Mouse (Mus musculus): ENCODE data around the gene Tfap2a. TPM values are rescaled to one million over a fixed set of nuclear protein-coding genes. Genes with fewer than 3 reads are reported as not detected.

Tfap2a gene
- polyA plus RNA-seq, 1 experiment from 2014 or later = 9.1 TPM

DNA sequence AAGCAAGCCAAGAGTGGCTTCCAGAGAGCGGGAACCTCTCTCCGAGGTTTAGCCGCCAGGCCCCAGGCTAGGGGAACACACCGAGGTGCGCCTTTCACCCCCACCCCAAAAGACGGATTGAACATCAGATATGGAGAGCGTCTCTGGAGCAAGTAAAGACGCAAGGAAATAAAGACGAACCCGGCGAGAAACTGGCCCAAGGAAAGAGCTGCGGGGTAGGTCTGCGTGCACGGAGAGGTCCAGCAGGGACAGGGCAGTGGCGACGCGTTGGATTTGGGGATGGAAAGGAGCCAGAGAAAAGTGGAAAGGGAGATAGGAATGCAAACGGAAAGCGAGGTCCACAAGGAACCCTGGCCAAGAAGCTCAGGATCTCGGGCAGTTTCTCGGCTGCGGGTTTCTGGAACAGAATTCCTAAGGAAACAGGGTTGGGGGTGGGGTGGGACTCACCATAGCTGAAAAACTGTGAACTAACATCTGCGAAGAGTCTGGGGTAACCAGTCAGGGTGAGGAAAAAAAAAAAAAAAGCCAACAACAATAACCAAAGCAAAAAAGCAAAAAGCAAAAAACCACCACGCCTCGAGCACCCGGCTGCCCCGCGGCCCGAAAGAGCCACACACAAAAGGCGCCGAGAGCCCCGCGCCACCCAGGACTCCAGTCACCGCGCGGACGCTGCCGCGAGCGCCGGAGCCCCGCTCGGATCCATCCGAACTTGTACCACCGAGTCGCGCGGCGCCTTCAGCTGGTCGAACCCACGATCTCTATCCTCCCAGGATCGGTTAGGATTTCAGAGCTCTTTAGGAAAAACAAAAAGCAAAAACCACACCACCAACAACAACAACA, 8.4 kb downstream of the Tfap2a start:
- no peak for ATAC-seq (ENCODE audit: low read depth)
- no peaks in the 10 kb centered on the region for H3K9me3 ChIP-seq (ENCODE audit: control insufficient read depth, low read length)
- WGBS = under 1% methylated on average over 52 of the region's 52 CpGs
- peak overlapping the region; percentile 46 for H3K4me3 ChIP-seq (ENCODE audit: low read depth, low read length)
- H3K4me1 ChIP-seq (ENCODE audit: control insufficient read depth, insufficient read depth, low read length) = no peaks in the 10 kb centered on the region
- peak overlapping the region; percentile 71 for H3K9ac ChIP-seq (replicated peaks; ENCODE audit: low read depth, low read length)
- H3K36me3 ChIP-seq (ENCODE audit: control insufficient read depth, insufficient read depth, low read length) = no peaks in the 10 kb centered on the region
- peak overlapping the region; percentile 55 for H3K4me2 ChIP-seq (ENCODE audit: low read depth, low read length)
- peak overlapping the region; percentile 89 for H3K27ac ChIP-seq (ENCODE audit: low read depth, low read length)
- H3K27me3 ChIP-seq (ENCODE audit: control insufficient read depth, insufficient read depth, low read length) = peaks cover 8% of the 10 kb centered on the region

DNA sequence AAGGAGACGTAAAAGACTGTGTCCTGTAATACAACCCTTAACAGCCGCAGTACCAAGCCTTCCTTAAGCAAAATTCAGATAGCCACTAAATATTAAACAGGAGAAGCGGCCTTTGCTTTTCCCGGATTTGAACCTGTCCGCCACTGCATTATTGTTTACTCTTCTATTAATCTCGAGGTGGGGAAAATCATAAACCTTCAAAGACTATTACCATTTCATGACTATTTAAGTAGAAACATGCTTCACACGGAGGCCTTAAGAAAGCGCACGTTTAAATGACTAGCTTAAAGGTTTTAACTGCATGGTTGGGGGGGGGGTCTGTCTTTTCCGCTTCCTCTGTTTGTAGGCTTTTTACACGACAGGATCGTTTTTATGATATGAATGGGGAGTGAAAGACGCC, 9.1 kb downstream of the Tfap2a start:
- no peaks in the 10 kb centered on the region for H3K9me3 ChIP-seq (ENCODE audit: control insufficient read depth, low read length)
- H3K9ac ChIP-seq (replicated peaks; ENCODE audit: low read depth, low read length) = peak overlapping the region; percentile 71
- H3K27ac ChIP-seq (ENCODE audit: low read depth, low read length) = peak overlapping the region; percentile 89
- H3K4me3 ChIP-seq (ENCODE audit: low read depth, low read length) = peak overlapping the region; percentile 46
- 4% methylated on average over 13 of the region's 13 CpGs for WGBS
- H3K27me3 ChIP-seq (ENCODE audit: control insufficient read depth, insufficient read depth, low read length) = peaks cover 9% of the 10 kb centered on the region
- no peaks in the 10 kb centered on the region for H3K36me3 ChIP-seq (ENCODE audit: control insufficient read depth, insufficient read depth, low read length)
- no peak for ATAC-seq (ENCODE audit: low read depth)
- peak overlapping the region; percentile 55; the same call in 1 of the 2 replicates for H3K4me2 ChIP-seq (ENCODE audit: low read depth, low read length)
- H3K4me1 ChIP-seq (ENCODE audit: control insufficient read depth, insufficient read depth, low read length) = no peaks in the 10 kb centered on the region

GRCm38 (mm10) chr13:40728626-40728990, 9.6 kb downstream of the Tfap2a start:
- Histone ChIP-seq H3K27ac (ENCODE audit: low read depth, low read length) (peak overlapping the region; percentile 89; the same call in 1 of the 2 replicates), H3K36me3 (ENCODE audit: control insufficient read depth, insufficient read depth, low read length) (no peaks in the 10 kb centered on the region), H3K4me3 (ENCODE audit: low read depth, low read length) (peak overlapping the region; percentile 46), H3K4me1 (ENCODE audit: control insufficient read depth, insufficient read depth, low read length) (no peaks in the 10 kb centered on the region; the same call in 1 of the 2 replicates), H3K9ac (replicated peaks; ENCODE audit: low read depth, low read length) (peak overlapping the region; percentile 71), H3K9me3 (ENCODE audit: control insufficient read depth, low read length) (no peaks in the 10 kb centered on the region), H3K27me3 (ENCODE audit: control insufficient read depth, insufficient read depth, low read length) (peaks cover 9% of the 10 kb centered on the region), H3K4me2 (ENCODE audit: low read depth, low read length) (peak overlapping the region; percentile 44)
- no peak for ATAC-seq (ENCODE audit: low read depth)
- 2% methylated on average over 15 of the region's 15 CpGs for WGBS

DNA sequence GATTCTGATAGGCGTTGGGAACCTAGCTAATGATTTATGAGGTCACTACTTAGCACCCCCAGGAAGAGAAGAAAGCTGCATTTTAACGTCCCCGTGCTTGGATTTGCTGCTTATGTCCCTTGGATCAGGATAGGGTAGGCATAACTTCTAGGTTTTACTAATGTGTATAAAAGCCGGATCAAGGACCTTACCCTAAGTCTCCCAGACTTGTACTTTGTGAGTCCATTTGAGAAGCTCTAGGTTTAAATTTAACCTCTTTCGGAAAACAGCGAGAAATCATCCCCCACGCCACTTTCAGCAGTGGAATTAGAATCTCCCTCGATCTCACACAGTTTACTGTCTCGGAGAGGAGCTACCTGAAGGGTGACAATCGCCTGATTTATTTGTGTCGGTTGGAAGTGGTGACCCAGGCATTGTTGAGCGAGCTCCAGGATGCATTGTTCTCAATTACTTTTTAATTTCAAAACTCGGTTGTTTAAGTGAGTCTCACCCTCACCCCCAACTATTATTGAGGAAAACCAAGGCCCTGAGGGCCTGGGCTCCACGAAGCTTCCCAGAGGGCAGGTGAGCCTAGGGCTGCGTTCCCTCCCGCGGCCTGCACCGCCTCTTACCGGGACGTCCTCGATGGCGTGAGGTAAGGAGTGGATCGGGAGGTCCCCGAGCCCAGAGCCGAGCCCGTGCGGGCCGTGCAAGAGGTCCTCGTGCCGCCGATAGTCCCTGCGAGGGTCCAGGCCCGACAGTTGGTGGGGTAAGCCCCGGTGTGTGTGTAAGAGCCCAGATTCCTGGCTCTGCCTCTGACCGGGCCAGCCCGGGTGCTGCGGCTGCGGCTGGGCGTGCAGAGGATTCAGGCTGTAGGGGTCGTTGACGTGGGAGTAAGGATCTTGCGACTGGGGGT, 10.2 kb downstream of the Tfap2a start:
- Histone ChIP-seq H3K4me1 (ENCODE audit: control insufficient read depth, insufficient read depth, low read length) (peaks cover 3% of the 10 kb centered on the region; the same call in 1 of the 2 replicates), H3K27ac (ENCODE audit: low read depth, low read length) (peak overlapping the region; percentile 58), H3K9ac (replicated peaks; ENCODE audit: low read depth, low read length) (peak overlapping the region; percentile 71), H3K4me2 (ENCODE audit: low read depth, low read length) (peak overlapping the region; percentile 44), H3K27me3 (ENCODE audit: control insufficient read depth, insufficient read depth, low read length) (peaks cover 4% of the 10 kb centered on the region; the same call in 1 of the 2 replicates), H3K4me3 (ENCODE audit: low read depth, low read length) (peak overlapping the region; percentile 46), H3K36me3 (ENCODE audit: control insufficient read depth, insufficient read depth, low read length) (no peaks in the 10 kb centered on the region), H3K9me3 (ENCODE audit: control insufficient read depth, low read length) (no peaks in the 10 kb centered on the region)
- no peak for ATAC-seq (ENCODE audit: low read depth)
- under 1% methylated on average over 42 of the region's 42 CpGs for WGBS

- Histone ChIP-seq H3K4me1 (ENCODE audit: control insufficient read depth, insufficient read depth, low read length) (peaks cover 3% of the 10 kb centered on the region; the same call in 1 of the 2 replicates), H3K9me3 (ENCODE audit: control insufficient read depth, low read length) (no peaks in the 10 kb centered on the region), H3K27ac (ENCODE audit: low read depth, low read length) (no peak overlapping the region), H3K4me2 (ENCODE audit: low read depth, low read length) (peak overlapping the region; percentile 33), H3K36me3 (ENCODE audit: control insufficient read depth, insufficient read depth, low read length) (no peaks in the 10 kb centered on the region), H3K9ac (replicated peaks; ENCODE audit: low read depth, low read length) (no peak overlapping the region), H3K4me3 (ENCODE audit: low read depth, low read length) (peak overlapping the region; percentile 3; the same call in 1 of the 2 replicates), H3K27me3 (ENCODE audit: control insufficient read depth, insufficient read depth, low read length) (peaks cover 4% of the 10 kb centered on the region; the same call in 1 of the 2 replicates)
- whole genome bisulfite sequencing = under 1% methylated on average over 7 of the region's 7 CpGs
- ATAC-seq (ENCODE audit: low read depth) = no peak
Observed at GRCm38 (mm10) chr13:40725924-40726323, 12.3 kb downstream of the Tfap2a start.

DNA sequence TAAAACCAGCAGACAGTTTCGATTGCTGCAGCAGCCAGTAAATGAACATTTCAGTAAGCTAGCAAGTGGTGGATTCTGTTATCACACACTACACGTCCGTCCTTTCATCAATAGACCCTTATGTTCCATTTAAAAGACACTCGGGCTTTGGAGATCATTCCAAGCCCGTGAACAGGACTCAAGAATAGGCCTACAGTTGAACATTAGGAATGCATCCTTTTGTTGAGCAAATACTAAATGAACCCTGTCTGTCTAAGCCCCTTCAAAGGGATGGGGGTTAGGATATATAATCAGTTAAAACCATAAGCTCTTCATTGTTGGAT, 14.6 kb downstream of the Tfap2a start:
- no peak for ATAC-seq (ENCODE audit: low read depth)
- Histone ChIP-seq H3K27ac (ENCODE audit: low read depth, low read length) (peak overlapping the region; percentile 75), H3K4me1 (ENCODE audit: control insufficient read depth, insufficient read depth, low read length) (peaks cover 3% of the 10 kb centered on the region; the same call in 1 of the 2 replicates), H3K4me3 (ENCODE audit: low read depth, low read length) (peak overlapping the region; percentile 39), H3K36me3 (ENCODE audit: control insufficient read depth, insufficient read depth, low read length) (no peaks in the 10 kb centered on the region), H3K27me3 (ENCODE audit: control insufficient read depth, insufficient read depth, low read length) (peaks cover 15% of the 10 kb centered on the region), H3K4me2 (ENCODE audit: low read depth, low read length) (peak overlapping the region; percentile 75), H3K9me3 (ENCODE audit: control insufficient read depth, low read length) (no peaks in the 10 kb centered on the region), H3K9ac (replicated peaks; ENCODE audit: low read depth, low read length) (peak overlapping the region; percentile 47)
- 5% methylated on average over 5 of the region's 5 CpGs for WGBS

DNA sequence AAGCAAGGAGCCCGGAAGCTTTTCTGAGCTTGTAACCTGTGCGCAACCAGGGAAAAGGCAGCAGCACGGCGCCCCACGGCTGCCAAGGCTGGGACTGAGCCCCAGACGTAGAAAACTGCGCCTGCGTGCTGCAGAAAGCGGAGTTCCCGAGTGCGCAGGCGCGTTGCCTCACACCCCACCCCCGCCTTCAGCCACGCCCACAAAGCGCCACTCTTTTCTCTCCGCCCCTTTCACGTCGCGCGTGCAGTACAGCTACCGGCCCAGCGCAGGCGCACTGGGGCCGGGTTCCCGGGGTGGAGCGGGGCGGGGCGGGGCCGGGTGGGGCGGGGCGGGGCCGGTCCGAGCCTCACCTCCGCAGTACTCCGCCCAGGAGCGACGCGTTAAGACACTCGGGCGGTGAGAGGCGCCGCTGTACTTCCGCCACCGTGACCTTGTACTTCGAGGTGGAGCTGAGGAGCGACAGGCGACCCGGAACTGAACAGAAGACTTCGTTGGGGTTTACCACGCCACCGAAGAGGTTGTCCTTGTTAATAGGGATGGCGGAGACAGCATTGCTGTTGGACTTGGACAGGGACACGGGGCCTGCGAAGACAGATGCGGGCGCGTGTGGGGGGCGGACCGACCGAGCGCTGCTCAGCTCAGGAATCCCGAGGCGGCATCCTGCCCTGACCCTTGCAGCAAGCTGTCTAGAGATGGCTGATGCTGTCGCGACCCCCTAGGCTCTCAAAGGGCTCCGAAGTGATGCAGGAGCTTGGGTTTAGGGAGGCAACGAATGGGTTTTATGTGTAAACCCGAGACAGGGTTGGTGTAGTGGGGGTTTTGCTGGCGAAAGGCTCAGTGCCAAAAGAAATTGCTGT, 15.2 kb downstream of the Tfap2a start:
- H3K36me3 ChIP-seq (ENCODE audit: control insufficient read depth, insufficient read depth, low read length) = no peaks in the 10 kb centered on the region
- peak overlapping the region; percentile 39 for H3K4me3 ChIP-seq (ENCODE audit: low read depth, low read length)
- H3K4me1 ChIP-seq (ENCODE audit: control insufficient read depth, insufficient read depth, low read length) = peaks cover 3% of the 10 kb centered on the region; the same call in 1 of the 2 replicates
- peak overlapping the region; percentile 75 for H3K4me2 ChIP-seq (ENCODE audit: low read depth, low read length)
- peaks cover 16% of the 10 kb centered on the region for H3K27me3 ChIP-seq (ENCODE audit: control insufficient read depth, insufficient read depth, low read length)
- under 1% methylated on average over 67 of the region's 70 CpGs for WGBS
- peak overlapping the region; percentile 75 for H3K27ac ChIP-seq (ENCODE audit: low read depth, low read length)
- ATAC-seq (ENCODE audit: low read depth) = peak; percentile 95
- H3K9ac ChIP-seq (replicated peaks; ENCODE audit: low read depth, low read length) = peak overlapping the region; percentile 47
- H3K9me3 ChIP-seq (ENCODE audit: control insufficient read depth, low read length) = no peaks in the 10 kb centered on the region

DNA sequence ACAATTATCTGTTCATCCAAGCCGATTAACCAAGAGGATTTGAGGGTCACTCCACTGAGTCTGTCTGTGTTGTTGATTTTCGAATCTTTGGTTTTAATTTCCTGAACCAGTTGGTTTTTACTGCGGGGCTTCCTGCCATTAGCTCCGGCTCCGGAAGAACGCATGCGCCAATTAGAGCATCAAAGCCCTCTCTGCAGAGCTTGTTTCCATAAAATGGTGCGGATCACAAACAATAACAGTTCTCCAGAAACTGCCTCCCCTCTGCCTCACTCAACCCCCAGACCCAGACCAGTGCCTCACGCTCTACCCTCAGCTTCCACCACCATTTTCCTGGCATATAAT, 18.5 kb downstream of the Tfap2a start:
- H3K9me3 ChIP-seq (ENCODE audit: control insufficient read depth, low read length) = no peaks in the 10 kb centered on the region
- 11% methylated on average over 9 of the region's 9 CpGs for WGBS
- H3K4me1 ChIP-seq (ENCODE audit: control insufficient read depth, insufficient read depth, low read length) = peaks cover 3% of the 10 kb centered on the region; the same call in 1 of the 2 replicates
- H3K4me2 ChIP-seq (ENCODE audit: low read depth, low read length) = peak overlapping the region; percentile 16; the same call in 1 of the 2 replicates
- no peak overlapping the region for H3K27ac ChIP-seq (ENCODE audit: low read depth, low read length)
- no peak overlapping the region for H3K9ac ChIP-seq (replicated peaks; ENCODE audit: low read depth, low read length)
- no peaks in the 10 kb centered on the region for H3K36me3 ChIP-seq (ENCODE audit: control insufficient read depth, insufficient read depth, low read length)
- no peak overlapping the region for H3K4me3 ChIP-seq (ENCODE audit: low read depth, low read length)
- no peak for ATAC-seq (ENCODE audit: low read depth)
- H3K27me3 ChIP-seq (ENCODE audit: control insufficient read depth, insufficient read depth, low read length) = peaks cover 17% of the 10 kb centered on the region
